Mouse (Mus musculus) forebrain, embryonic 13.5 days (tissue): ENCODE results near the gene Plbd2. TPM values are rescaled to one million over a fixed set of nuclear protein-coding genes. Genes with fewer than 3 reads are reported as not detected.

ENCODE experiments used
- ATAC-seq: fragments of 200-750 bp; cut with Nextera tagmentation; 2 replicates; pipeline ENCODE4 v1.8.0; 2017
- H3K27ac ChIP-seq: fragments of 300-500 bp; sonication (generic); 2 replicates; pipeline ENCODE4 v1.5.1; 2015; ENCODE audit warnings: inconsistent platforms, mild to moderate bottlenecking, moderate library complexity
- H3K27me3 ChIP-seq: fragments of 300-500 bp; sonication (generic); 2 replicates; pipeline ENCODE4 v1.6.1; 2015; ENCODE audit warnings: mild to moderate bottlenecking, inconsistent platforms
- H3K36me3 ChIP-seq: fragments of 300-500 bp; sonication (generic); 2 replicates; pipeline ENCODE4 v1.6.1; 2015; ENCODE audit warnings: mild to moderate bottlenecking, inconsistent platforms; ENCODE audit not compliant: poor library complexity, severe bottlenecking
- H3K4me1 ChIP-seq: fragments of 300-500 bp; sonication (generic); 2 replicates; pipeline ENCODE4 v1.6.1; 2015; ENCODE audit warnings: inconsistent platforms
- H3K4me2 ChIP-seq: fragments of 300-500 bp; sonication (generic); 2 replicates; pipeline ENCODE4 v1.6.1; 2015; ENCODE audit warnings: inconsistent platforms, mild to moderate bottlenecking, moderate library complexity
- H3K4me3 ChIP-seq: fragments of 300-500 bp; sonication (generic); 2 replicates; pipeline ENCODE4 v1.5.1; 2015; ENCODE audit warnings: mild to moderate bottlenecking, inconsistent platforms
- H3K9ac ChIP-seq: fragments of 300-500 bp; sonication (generic); 2 replicates; pipeline ENCODE4 v1.6.1; 2015; ENCODE audit warnings: mild to moderate bottlenecking, inconsistent platforms
- H3K9me3 ChIP-seq: fragments of 300-500 bp; sonication (generic); replicated peaks from 2 replicates; pipeline ENCODE4 v1.6.1; 2016; ENCODE audit warnings: inconsistent platforms
- WGBS: fragments of 180-500 bp; shearing (Covaris S2); methylation state at CpG from one replicate; pipeline ENCODE4 v1.1.7; 2015; 5-methylcytosine and 5-hydroxymethylcytosine counted together
- polyA plus RNA-seq: library from polyadenylated mRNA; unstranded; fragments of >200 nt; fragmentation: Nextera tagmentation; extraction: Ambion mirVana; gene quantifications from 2 replicates; pipeline ENCODE4 v1.2.1, GENCODE M21; 2015

Gene Plbd2
- polyA plus RNA-seq = 22.8 and 22.9 TPM in 2 replicates

GRCm38 (mm10) chr5:120503144-120503795 is at the start of gene Plbd2:
Gene Plbd2, minus strand, starts transcription at chr5:120503625.
- H3K4me1 ChIP-seq = peaks cover 16% of the 10 kb centered on the region
- H3K9me3 ChIP-seq = no peaks in the 10 kb centered on the region
- peaks cover 6% of the 10 kb centered on the region for H3K36me3 ChIP-seq
- WGBS = 0% methylated on average over 41 of the region's 55 CpGs
- H3K4me3 ChIP-seq = peak within 1 kb of the TSS; percentile 63
- H3K27ac ChIP-seq = no peak within 1 kb of the TSS
- peak within 1 kb of the TSS; percentile 81 for H3K9ac ChIP-seq
- peak within 1 kb of the TSS; percentile 82 for H3K4me2 ChIP-seq
- H3K27me3 ChIP-seq = no peaks in the 10 kb centered on the region
- ATAC-seq = peak; percentile 82

- Histone ChIP-seq H3K4me3 (no peak overlapping the region), H3K36me3 (peaks cover 50% of the 10 kb centered on the region), H3K4me1 (no peaks in the 10 kb centered on the region), H3K9me3 (no peaks in the 10 kb centered on the region), H3K27me3 (no peaks in the 10 kb centered on the region), H3K4me2 (no peak overlapping the region), H3K27ac (no peak overlapping the region), H3K9ac (no peak overlapping the region)
- no peak for ATAC-seq
- 94% methylated on average over 5 of the region's 5 CpGs for WGBS
Measured at GRCm38 (mm10) chr5:120550673-120551072, 47.2 kb upstream of the Plbd2 start.

GRCm38 (mm10) chr5:120550137-120550536 is 46.7 kb upstream of the Plbd2 start:
- H3K4me3 ChIP-seq = no peak overlapping the region
- no peak for ATAC-seq
- 94% methylated on average over 5 of the region's 5 CpGs for WGBS

GRCm38 (mm10) chr5:120548236-120548850 is 44.9 kb upstream of the Plbd2 start:
- Histone ChIP-seq H3K36me3 (peaks cover 29% of the 10 kb centered on the region), H3K9me3 (no peaks in the 10 kb centered on the region), H3K4me3 (no peak overlapping the region), H3K4me1 (no peaks in the 10 kb centered on the region), H3K4me2 (no peak overlapping the region), H3K27me3 (no peaks in the 10 kb centered on the region), H3K27ac (no peak overlapping the region), H3K9ac (no peak overlapping the region)
- WGBS = 75% methylated on average over 11 of the region's 11 CpGs
- no peak for ATAC-seq

More at GRCm38 (mm10) chr5:120550137-120550536, 46.7 kb upstream of the Plbd2 start:
- Histone ChIP-seq H3K9ac (no peak overlapping the region), H3K27me3 (no peaks in the 10 kb centered on the region), H3K27ac (no peak overlapping the region), H3K4me2 (no peak overlapping the region), H3K36me3 (peaks cover 44% of the 10 kb centered on the region), H3K4me1 (no peaks in the 10 kb centered on the region), H3K9me3 (no peaks in the 10 kb centered on the region)

GRCm38 (mm10) chr5:120536632-120537031 is 33.2 kb upstream of the Plbd2 start:
- ATAC-seq = no peak
- Histone ChIP-seq H3K27me3 (no peaks in the 10 kb centered on the region), H3K4me3 (no peak overlapping the region), H3K9ac (no peak overlapping the region), H3K36me3 (peaks cover 40% of the 10 kb centered on the region), H3K9me3 (no peaks in the 10 kb centered on the region), H3K27ac (no peak overlapping the region), H3K4me1 (peaks cover 30% of the 10 kb centered on the region), H3K4me2 (no peak overlapping the region)
- 63% methylated on average over 4 of the region's 5 CpGs for WGBS

- Histone ChIP-seq H3K4me3 (no peak overlapping the region), H3K27me3 (no peaks in the 10 kb centered on the region), H3K36me3 (peaks cover 34% of the 10 kb centered on the region), H3K9ac (no peak overlapping the region), H3K4me1 (peaks cover 30% of the 10 kb centered on the region), H3K9me3 (no peaks in the 10 kb centered on the region), H3K4me2 (no peak overlapping the region), H3K27ac (peak overlapping the region; percentile 25)
- WGBS = 60% methylated on average over 12 of the region's 13 CpGs
- ATAC-seq = no peak; the same call in 1 of the 2 replicates
Measured at GRCm38 (mm10) chr5:120536046-120536445, 32.6 kb upstream of the Plbd2 start.

- H3K9me3 ChIP-seq = no peaks in the 10 kb centered on the region
- H3K4me1 ChIP-seq = peaks cover 30% of the 10 kb centered on the region
- no peak overlapping the region for H3K4me2 ChIP-seq
- no peak overlapping the region for H3K4me3 ChIP-seq
- no peak overlapping the region; the same call in 1 of the 2 replicates for H3K9ac ChIP-seq
- no peaks in the 10 kb centered on the region for H3K27me3 ChIP-seq
- H3K36me3 ChIP-seq = peaks cover 23% of the 10 kb centered on the region
- WGBS = 44% methylated on average over 2 of the region's 2 CpGs
- ATAC-seq = no peak; the same call in 1 of the 2 replicates
- peak overlapping the region; percentile 69 for H3K27ac ChIP-seq
Measured at GRCm38 (mm10) chr5:120534686-120535075, 31.3 kb upstream of the Plbd2 start.

GRCm38 (mm10) chr5:120534071-120534685 is 30.8 kb upstream of the Plbd2 start:
- Histone ChIP-seq H3K9me3 (no peaks in the 10 kb centered on the region), H3K9ac (peak overlapping the region; percentile 30; the same call in 1 of the 2 replicates), H3K4me1 (peaks cover 30% of the 10 kb centered on the region), H3K27ac (peak overlapping the region; percentile 69), H3K4me2 (no peak overlapping the region), H3K36me3 (peaks cover 18% of the 10 kb centered on the region), H3K27me3 (no peaks in the 10 kb centered on the region), H3K4me3 (no peak overlapping the region)
- ATAC-seq = peak; percentile 48; the same call in 1 of the 2 replicates
- 47% methylated on average over 15 of the region's 15 CpGs for WGBS

- H3K4me1 ChIP-seq = peaks cover 28% of the 10 kb centered on the region
- H3K4me3 ChIP-seq = no peak overlapping the region
- 88% methylated on average over 8 of the region's 8 CpGs for WGBS
- no peaks in the 10 kb centered on the region for H3K36me3 ChIP-seq
- H3K27ac ChIP-seq = no peak overlapping the region
- H3K9me3 ChIP-seq = no peaks in the 10 kb centered on the region
- no peak overlapping the region for H3K9ac ChIP-seq
- H3K4me2 ChIP-seq = no peak overlapping the region
- no peak for ATAC-seq
- H3K27me3 ChIP-seq = no peaks in the 10 kb centered on the region
Measured at GRCm38 (mm10) chr5:120531631-120532030, 28.2 kb upstream of the Plbd2 start.

- H3K27ac ChIP-seq = no peak overlapping the region
- no peaks in the 10 kb centered on the region for H3K36me3 ChIP-seq
- no peak overlapping the region for H3K9ac ChIP-seq
- no peak overlapping the region for H3K4me3 ChIP-seq
- no peaks in the 10 kb centered on the region for H3K9me3 ChIP-seq
- no peak overlapping the region for H3K4me2 ChIP-seq
- 93% methylated on average over 13 of the region's 20 CpGs for WGBS
- no peaks in the 10 kb centered on the region for H3K4me1 ChIP-seq
- H3K27me3 ChIP-seq = no peaks in the 10 kb centered on the region
- no peak for ATAC-seq
Measured at GRCm38 (mm10) chr5:120527296-120527964, 24.0 kb upstream of the Plbd2 start.

GRCm38 (mm10) chr5:120526311-120526710 is 22.9 kb upstream of the Plbd2 start:
- WGBS = 79% methylated on average over 11 of the region's 11 CpGs
- Histone ChIP-seq H3K36me3 (no peaks in the 10 kb centered on the region), H3K9me3 (no peaks in the 10 kb centered on the region), H3K27ac (no peak overlapping the region), H3K4me3 (no peak overlapping the region), H3K4me2 (no peak overlapping the region), H3K9ac (no peak overlapping the region), H3K4me1 (no peaks in the 10 kb centered on the region), H3K27me3 (no peaks in the 10 kb centered on the region)
- no peak for ATAC-seq

GRCm38 (mm10) chr5:120525737-120526136 is 22.3 kb upstream of the Plbd2 start:
- Histone ChIP-seq H3K9ac (no peak overlapping the region), H3K36me3 (no peaks in the 10 kb centered on the region), H3K4me2 (no peak overlapping the region), H3K27me3 (no peaks in the 10 kb centered on the region), H3K4me1 (no peaks in the 10 kb centered on the region), H3K27ac (no peak overlapping the region), H3K9me3 (no peaks in the 10 kb centered on the region), H3K4me3 (no peak overlapping the region)
- 35% methylated on average over 5 of the region's 5 CpGs for WGBS
- ATAC-seq = no peak
